Mouse (Mus musculus): ENCODE measurements around the gene Zfp451. TPM values are rescaled to one million over a fixed set of nuclear protein-coding genes. Genes with fewer than 3 reads are reported as not detected.

The Zfp451 gene
- polyA plus RNA-seq, 1 experiment from 2014 or later: 28.5 TPM

Other genes starting within 250 kb of the Zfp451 start
- 43.1 and 44.6 TPM in 2 replicates for gene Prim2, start 144.8 kb downstream of the Zfp451 start, polyA plus RNA-seq (2015; fragmentation: Nextera tagmentation; extraction: Ambion mirVana)
- 37.7 and 38.0 TPM in 2 replicates for gene Rab23, start 94.7 kb downstream of the Zfp451 start, polyA plus RNA-seq (2015; fragmentation: Nextera tagmentation; extraction: Ambion mirVana)
- 40.5 and 40.7 TPM in 2 replicates for gene Bag2, start 56.8 kb downstream of the Zfp451 start, polyA plus RNA-seq (2015; fragmentation: Nextera tagmentation; extraction: Ambion mirVana)
- gene Bend6, start 93.2 kb upstream of the Zfp451 start, polyA plus RNA-seq (2015; fragmentation: Nextera tagmentation; extraction: Ambion mirVana): 1.8 and 2.3 TPM in 2 replicates
- 24.5 and 26.4 TPM in 2 replicates for gene Dst, start 93.6 kb upstream of the Zfp451 start, polyA plus RNA-seq (2015; fragmentation: Nextera tagmentation; extraction: Ambion mirVana)

Measured in embryonic facial prominence, embryonic 13.5 days (tissue).